Mouse (Mus musculus): ENCODE measurements around the gene St6galnac3.

Gene St6galnac3

GRCm38 (mm10) chr3:153353313-153354103 is 371.5 kb downstream of the St6galnac3 start:
- DNase-seq (ENCODE audit: low spot score) = no peak

GRCm38 (mm10) chr3:153349981-153350380 is 375.0 kb downstream of the St6galnac3 start:
- no peak for DNase-seq (ENCODE audit: low spot score)

- DNase-seq (ENCODE audit: low spot score) = no peak
Observed at GRCm38 (mm10) chr3:153348797-153349465, 376.0 kb downstream of the St6galnac3 start.

- no peak for DNase-seq (ENCODE audit: low spot score)
Observed at GRCm38 (mm10) chr3:153344979-153345378, 380.0 kb downstream of the St6galnac3 start.

GRCm38 (mm10) chr3:153339940-153340339 is 385.0 kb downstream of the St6galnac3 start:
- no peak for DNase-seq (ENCODE audit: low spot score)

GRCm38 (mm10) chr3:153339091-153339490 is 385.9 kb downstream of the St6galnac3 start:
- no peak for DNase-seq (ENCODE audit: low spot score)

GRCm38 (mm10) chr3:153337779-153338178 is 387.2 kb downstream of the St6galnac3 start:
- no peak for DNase-seq (ENCODE audit: low spot score)

- no peak for DNase-seq (ENCODE audit: low spot score)
Observed at GRCm38 (mm10) chr3:153337221-153337620, 387.8 kb downstream of the St6galnac3 start.

- DNase-seq (ENCODE audit: low spot score) = peak; percentile 23
Observed at GRCm38 (mm10) chr3:153334152-153334825, 390.7 kb downstream of the St6galnac3 start.

GRCm38 (mm10) chr3:153324307-153324706 is 400.7 kb downstream of the St6galnac3 start:
- DNase-seq (ENCODE audit: low spot score) = no peak

GRCm38 (mm10) chr3:153323446-153323845 is 401.5 kb downstream of the St6galnac3 start:
- no peak for DNase-seq (ENCODE audit: low spot score)

- no peak for DNase-seq (ENCODE audit: low spot score)
Observed at GRCm38 (mm10) chr3:153313583-153313982, 411.4 kb downstream of the St6galnac3 start.

GRCm38 (mm10) chr3:153313167-153313566 is 411.8 kb downstream of the St6galnac3 start:
- DNase-seq (ENCODE audit: low spot score) = no peak

GRCm38 (mm10) chr3:153312006-153312405 is 413.0 kb downstream of the St6galnac3 start:
- peak; percentile 42 for DNase-seq (ENCODE audit: low spot score)

GRCm38 (mm10) chr3:153308379-153308778 is 416.6 kb downstream of the St6galnac3 start:
- DNase-seq (ENCODE audit: low spot score) = no peak

- no peak for DNase-seq (ENCODE audit: low spot score)
Observed at GRCm38 (mm10) chr3:153305153-153305552, 419.8 kb downstream of the St6galnac3 start.

GRCm38 (mm10) chr3:153302376-153302775 is 422.6 kb downstream of the St6galnac3 start:
- DNase-seq (ENCODE audit: low spot score) = no peak

- DNase-seq (ENCODE audit: low spot score) = no peak
Observed at GRCm38 (mm10) chr3:153296375-153297068, 428.5 kb downstream of the St6galnac3 start.

- DNase-seq (ENCODE audit: low spot score) = no peak
Observed at GRCm38 (mm10) chr3:153292853-153293252, 432.1 kb downstream of the St6galnac3 start.

- DNase-seq (ENCODE audit: low spot score) = no peak
Observed at GRCm38 (mm10) chr3:153292363-153292762, 432.6 kb downstream of the St6galnac3 start.

- DNase-seq (ENCODE audit: low spot score) = peak; percentile 34
Observed at GRCm38 (mm10) chr3:153291406-153292045, 433.4 kb downstream of the St6galnac3 start.

- DNase-seq (ENCODE audit: low spot score) = no peak
Observed at GRCm38 (mm10) chr3:153289971-153290370, 435.0 kb downstream of the St6galnac3 start.

All from MN1 (cell line).